Mouse (Mus musculus) brain, embryonic 14.5 days (tissue): ENCODE results near the gene Cldn9.

Experiments
- CTCF ChIP-seq: fragments of 200-500 bp; IDR thresholded peaks from 2 replicates; pipeline ENCODE4 v1.5.1; 2012; ENCODE audit warnings: inconsistent platforms, mild to moderate bottlenecking, moderate library complexity, borderline replicate concordance; ENCODE audit not compliant: insufficient read depth, insufficient read length; ENCODE audit errors: extremely low read depth
- POLR2A ChIP-seq: fragments of 200-500 bp; IDR thresholded peaks from 2 replicates; pipeline ENCODE4 v1.6.1; 2012; ENCODE audit warnings: mild to moderate bottlenecking, inconsistent platforms, borderline replicate concordance; ENCODE audit not compliant: poor library complexity, insufficient read depth, insufficient read length, severe bottlenecking; ENCODE audit errors: extremely low read depth

DNA sequence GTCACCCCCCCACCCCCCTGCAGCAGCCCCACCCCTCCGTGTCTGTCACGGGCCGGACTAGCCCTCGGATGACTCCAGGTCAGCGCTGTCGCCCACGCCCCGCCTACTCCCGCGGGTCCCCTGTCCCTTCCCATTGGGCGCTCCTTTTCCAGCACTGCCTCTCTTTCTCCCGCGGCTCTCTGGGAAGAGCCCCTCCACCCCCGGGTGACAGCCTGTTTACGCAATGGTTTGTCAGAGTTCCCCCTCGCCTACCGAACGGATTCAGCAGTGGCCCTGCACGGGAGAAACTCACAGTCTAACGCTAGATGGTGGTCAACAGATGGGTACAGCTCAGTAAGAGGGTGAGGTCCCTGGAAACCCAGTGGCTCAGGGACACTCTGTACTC, 42.9 kb upstream of the Cldn9 start:
- no peak; the same call in 1 of the 2 replicates for TF ChIP-seq CTCF
- no peak for TF ChIP-seq POLR2A
